Mouse (Mus musculus): ENCODE results near the gene Tmem74b. TPM values are rescaled to one million over a fixed set of nuclear protein-coding genes. Genes with fewer than 3 reads are reported as not detected.
A peak's percentile ranks its signal among the peaks of the same experiment; 100 is the strongest.

The Tmem74b gene
- polyA plus RNA-seq, 1 experiment from 2014 or later, result 0.38 TPM

DNA sequence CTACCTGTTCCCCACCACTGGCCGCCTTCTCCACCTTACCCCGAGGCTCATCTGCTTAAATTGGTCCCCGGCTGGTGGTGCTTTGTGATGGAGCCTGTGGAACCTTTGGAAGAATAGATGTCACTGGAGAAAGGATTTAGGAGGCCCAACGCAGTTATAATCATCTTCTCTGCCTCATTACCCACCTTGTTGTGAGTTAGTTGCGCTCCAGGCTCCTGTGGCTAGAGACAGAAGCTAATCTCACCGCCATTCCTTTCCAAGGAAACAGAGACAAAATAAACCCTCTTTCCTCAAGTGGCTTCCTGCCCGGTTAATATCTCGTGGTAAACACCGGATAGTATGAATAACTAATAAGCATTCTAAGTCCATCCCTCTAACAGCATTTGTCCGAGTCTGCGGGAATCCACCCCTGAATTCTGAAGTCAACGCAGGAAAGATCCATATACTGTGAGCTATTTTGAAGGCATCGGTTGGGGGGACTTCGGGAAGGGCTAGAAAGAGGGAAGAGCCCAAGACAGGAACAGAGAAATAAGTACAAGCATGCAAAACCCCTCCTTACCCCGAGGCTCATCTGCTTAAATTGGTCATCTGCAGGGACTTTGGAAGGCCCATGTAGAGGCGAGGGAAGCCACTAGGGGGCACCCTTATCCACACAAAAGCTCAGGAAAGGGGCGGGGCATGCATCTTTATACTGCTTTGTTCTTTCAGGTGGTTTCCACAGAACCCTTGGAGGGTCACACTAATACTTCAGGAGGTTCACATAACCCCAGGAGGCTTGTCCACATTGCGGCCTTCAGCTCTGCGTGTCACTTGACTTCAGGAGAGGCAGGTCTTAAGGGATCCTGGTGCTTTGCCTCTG lies 46.3 kb downstream of the Tmem74b start:
- Histone ChIP-seq H3K9me3 (replicated peaks; ENCODE audit: low read length) (no peaks in the 10 kb centered on the region), H3K36me3 (ENCODE audit: insufficient read depth, low read length) (no peaks in the 10 kb centered on the region), H3K4me3 (replicated peaks; ENCODE audit: low read depth, low read length) (no peak overlapping the region), H3K4me1 (replicated peaks; ENCODE audit: insufficient read depth, low read length) (no peaks in the 10 kb centered on the region), H3K27me3 (ENCODE audit: insufficient read depth, low read length) (no peaks in the 10 kb centered on the region), H3K9ac (ENCODE audit: low read depth, low read length) (no peak overlapping the region), H3K4me2 (ENCODE audit: low read length) (no peak overlapping the region), H3K27ac (no peak overlapping the region)
- ATAC-seq (replicated peaks; ENCODE audit: low FRiP score, low read depth), result no peak; the same call in 1 of the 2 replicates
- peak; percentile 89 for TF ChIP-seq CTCF (IDR thresholded peaks at IDR 0.05; ENCODE audit: low read depth)
- DNase-seq (ENCODE audit: low spot score), result peak; percentile 88
- 40% methylated on average over 19 of the region's 19 CpGs for WGBS

DNA sequence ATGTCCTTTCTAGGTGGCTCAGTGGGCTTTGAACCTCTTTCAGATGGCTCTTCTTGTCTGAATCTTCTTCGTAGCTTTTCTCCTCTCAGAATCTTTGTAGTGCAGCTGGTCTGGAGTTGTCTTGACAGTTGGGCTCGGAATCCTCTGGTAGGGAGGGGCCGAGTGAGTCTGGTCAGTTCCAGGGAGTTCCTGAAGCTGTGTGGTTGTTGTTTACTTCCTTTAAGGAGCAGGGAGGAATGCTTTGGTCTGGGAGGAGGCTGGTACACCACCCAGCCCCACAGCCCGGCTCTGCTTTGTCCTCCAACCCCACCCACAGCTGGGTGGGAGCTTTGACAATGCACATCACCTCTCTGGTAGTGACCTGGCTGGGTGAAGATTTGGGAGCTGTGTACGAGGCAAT lies 49.5 kb downstream of the Tmem74b start:
- ATAC-seq (replicated peaks; ENCODE audit: low FRiP score, low read depth), result no peak
- H3K36me3 ChIP-seq (ENCODE audit: insufficient read depth, low read length), result no peaks in the 10 kb centered on the region
- no peaks in the 10 kb centered on the region for H3K9me3 ChIP-seq (replicated peaks; ENCODE audit: low read length)
- 66% methylated on average over 5 of the region's 5 CpGs for WGBS
- H3K4me1 ChIP-seq (replicated peaks; ENCODE audit: insufficient read depth, low read length), result no peaks in the 10 kb centered on the region
- H3K4me2 ChIP-seq (ENCODE audit: low read length), result no peak overlapping the region
- H3K4me3 ChIP-seq (replicated peaks; ENCODE audit: low read depth, low read length), result no peak overlapping the region
- H3K27ac ChIP-seq, result no peak overlapping the region
- TF ChIP-seq CTCF (IDR thresholded peaks at IDR 0.05; ENCODE audit: low read depth), result no peak
- DNase-seq (ENCODE audit: low spot score), result no peak
- H3K9ac ChIP-seq (ENCODE audit: low read depth, low read length), result no peak overlapping the region
- no peaks in the 10 kb centered on the region for H3K27me3 ChIP-seq (ENCODE audit: insufficient read depth, low read length)

DNA sequence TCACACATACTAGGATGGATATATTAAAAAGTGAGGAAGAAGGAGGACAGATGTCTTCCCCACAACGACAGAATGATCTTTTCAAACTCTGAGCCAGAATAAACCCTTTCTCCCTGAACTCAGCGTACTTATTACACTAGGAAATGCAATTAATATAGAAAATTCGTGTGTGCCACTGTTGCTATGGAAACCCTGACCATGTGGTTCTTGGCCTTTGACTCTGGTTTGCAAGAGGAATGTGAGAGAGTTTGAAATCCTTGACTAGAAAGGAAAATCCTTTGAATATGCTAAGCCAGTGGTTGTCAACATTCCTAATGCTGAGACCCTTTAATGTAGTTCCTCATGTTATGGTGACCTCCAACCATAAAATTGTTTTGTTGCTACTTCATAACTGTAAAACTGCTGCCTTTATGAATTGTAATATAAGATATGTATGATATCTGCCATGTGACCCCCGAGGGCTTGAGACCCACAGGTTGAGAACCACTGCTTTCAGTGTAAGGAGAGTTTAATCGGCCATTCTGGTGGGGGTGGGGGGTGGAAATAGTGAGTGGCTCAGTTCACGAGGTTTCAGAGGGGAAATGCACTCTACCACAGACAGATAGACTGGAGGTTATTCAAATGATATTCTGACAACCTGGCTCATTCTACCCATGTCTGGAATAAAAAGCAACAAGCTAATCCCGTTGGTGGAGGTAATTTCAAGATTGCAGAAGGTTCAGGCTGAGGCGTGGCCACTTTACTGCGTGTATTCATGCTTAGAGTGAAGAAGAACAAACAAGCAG lies 54.7 kb downstream of the Tmem74b start:
- TF ChIP-seq CTCF (IDR thresholded peaks at IDR 0.05; ENCODE audit: low read depth), result no peak
- DNase-seq (ENCODE audit: low spot score) (peak; percentile 85), ATAC-seq (replicated peaks; ENCODE audit: low FRiP score, low read depth) (no peak)
- Histone ChIP-seq H3K27me3 (ENCODE audit: insufficient read depth, low read length) (no peaks in the 10 kb centered on the region), H3K4me2 (ENCODE audit: low read length) (no peak overlapping the region), H3K9me3 (replicated peaks; ENCODE audit: low read length) (no peaks in the 10 kb centered on the region), H3K27ac (peak overlapping the region; percentile 16; the same call in 1 of the 2 replicates), H3K4me1 (replicated peaks; ENCODE audit: insufficient read depth, low read length) (no peaks in the 10 kb centered on the region), H3K4me3 (replicated peaks; ENCODE audit: low read depth, low read length) (no peak overlapping the region), H3K9ac (ENCODE audit: low read depth, low read length) (no peak overlapping the region), H3K36me3 (ENCODE audit: insufficient read depth, low read length) (no peaks in the 10 kb centered on the region)
- WGBS, result 45% methylated on average over 9 of the region's 9 CpGs

DNA sequence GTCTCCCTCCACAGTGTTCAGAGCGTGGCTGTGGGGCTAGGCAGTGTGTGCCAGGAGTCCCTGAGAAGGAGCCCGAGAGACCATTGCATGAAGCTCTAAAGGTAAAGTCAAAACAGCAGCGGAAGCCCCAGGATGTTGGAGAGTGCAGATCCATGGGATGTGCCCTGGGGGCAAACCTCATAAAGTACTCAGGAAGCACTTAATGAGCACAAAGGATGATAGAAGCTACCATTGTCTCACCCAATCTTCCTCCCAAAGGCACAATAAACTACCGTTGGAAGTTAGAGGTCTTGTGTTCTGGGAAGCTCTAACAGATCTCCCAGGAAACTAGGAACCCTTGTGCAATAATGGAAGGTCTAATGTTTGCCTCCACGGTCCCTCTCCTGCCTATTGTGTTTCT lies 55.6 kb downstream of the Tmem74b start:
- Histone ChIP-seq H3K4me3 (replicated peaks; ENCODE audit: low read depth, low read length) (no peak overlapping the region), H3K4me2 (ENCODE audit: low read length) (no peak overlapping the region), H3K36me3 (ENCODE audit: insufficient read depth, low read length) (no peaks in the 10 kb centered on the region), H3K9me3 (replicated peaks; ENCODE audit: low read length) (no peaks in the 10 kb centered on the region), H3K9ac (ENCODE audit: low read depth, low read length) (no peak overlapping the region), H3K27ac (no peak overlapping the region), H3K27me3 (ENCODE audit: insufficient read depth, low read length) (no peaks in the 10 kb centered on the region), H3K4me1 (replicated peaks; ENCODE audit: insufficient read depth, low read length) (no peaks in the 10 kb centered on the region)
- DNase-seq (ENCODE audit: low spot score) (no peak), ATAC-seq (replicated peaks; ENCODE audit: low FRiP score, low read depth) (no peak)
- WGBS, result 33% methylated on average over 5 of the region's 5 CpGs
- TF ChIP-seq CTCF (IDR thresholded peaks at IDR 0.05; ENCODE audit: low read depth), result no peak

DNA sequence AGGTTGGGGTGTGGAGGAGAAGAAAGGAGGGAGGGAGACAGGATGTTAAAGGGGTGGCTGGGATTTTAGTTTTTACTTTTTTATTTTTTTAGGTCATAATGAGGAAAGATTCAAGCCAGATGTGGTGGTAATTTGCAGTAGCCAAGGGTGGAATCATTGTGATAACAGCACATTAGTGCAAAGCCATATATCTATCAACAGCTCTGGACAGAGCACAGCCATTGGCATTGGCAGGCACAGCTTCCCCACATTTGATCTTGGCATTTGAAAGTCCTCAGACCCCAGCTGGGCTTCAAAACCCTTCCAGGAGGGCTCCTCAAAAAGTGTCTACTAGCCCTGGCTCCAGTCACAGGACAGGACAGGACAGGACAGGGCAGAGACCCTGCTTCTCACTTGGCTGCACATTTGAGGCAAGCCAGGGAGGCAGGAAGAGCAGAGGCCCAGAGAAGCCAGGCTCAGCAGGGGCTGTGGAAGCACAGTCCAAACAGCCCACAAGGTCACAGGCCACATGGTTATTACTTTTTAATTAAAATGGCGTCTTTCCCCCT lies 57.1 kb downstream of the Tmem74b start:
- no peak overlapping the region for H3K27ac ChIP-seq
- no peak for DNase-seq (ENCODE audit: low spot score)
- no peaks in the 10 kb centered on the region for H3K9me3 ChIP-seq (replicated peaks; ENCODE audit: low read length)
- no peak overlapping the region for H3K4me2 ChIP-seq (ENCODE audit: low read length)
- TF ChIP-seq CTCF (IDR thresholded peaks at IDR 0.05; ENCODE audit: low read depth), result no peak
- WGBS, result 6% methylated on average over 1 of the region's 1 CpGs
- no peak overlapping the region for H3K9ac ChIP-seq (ENCODE audit: low read depth, low read length)
- H3K4me1 ChIP-seq (replicated peaks; ENCODE audit: insufficient read depth, low read length), result no peaks in the 10 kb centered on the region
- H3K4me3 ChIP-seq (replicated peaks; ENCODE audit: low read depth, low read length), result no peak overlapping the region
- H3K27me3 ChIP-seq (ENCODE audit: insufficient read depth, low read length), result no peaks in the 10 kb centered on the region
- no peaks in the 10 kb centered on the region for H3K36me3 ChIP-seq (ENCODE audit: insufficient read depth, low read length)
- ATAC-seq (replicated peaks; ENCODE audit: low FRiP score, low read depth), result no peak

Other genes with a start within 250 kb of the Tmem74b start
- gene 4921509C19Rik, start 225.9 kb upstream of the Tmem74b start, polyA plus RNA-seq (2015; fragmentation: Nextera tagmentation; extraction: Ambion mirVana), result not detected in 2 replicates
- gene Nsfl1c, start 207.8 kb upstream of the Tmem74b start, polyA plus RNA-seq (2015; fragmentation: Nextera tagmentation; extraction: Ambion mirVana), result 179 and 190 TPM in 2 replicates
- 534 and 595 TPM in 2 replicates for gene Fkbp1a, start 159.5 kb upstream of the Tmem74b start, polyA plus RNA-seq (2015; fragmentation: Nextera tagmentation; extraction: Ambion mirVana)
- 1.9 and 2.0 TPM in 2 replicates for gene Sdcbp2, start 129.4 kb upstream of the Tmem74b start, polyA plus RNA-seq (2015; fragmentation: Nextera tagmentation; extraction: Ambion mirVana)
- 0.11 and 0.22 TPM in 2 replicates for gene Snph, start 69.4 kb upstream of the Tmem74b start, polyA plus RNA-seq (2015; fragmentation: Nextera tagmentation; extraction: Ambion mirVana)
- gene Rad21l, start 33.5 kb upstream of the Tmem74b start, polyA plus RNA-seq (2015; fragmentation: Nextera tagmentation; extraction: Ambion mirVana), result not detected in 2 replicates
- gene Psmf1, start 42.2 kb downstream of the Tmem74b start, polyA plus RNA-seq (2015; fragmentation: Nextera tagmentation; extraction: Ambion mirVana), result 45.1 and 46.6 TPM in 2 replicates
- gene Rspo4, start 140.9 kb downstream of the Tmem74b start, polyA plus RNA-seq (2015; fragmentation: Nextera tagmentation; extraction: Ambion mirVana), result 0.05 TPM in 1 of 2 replicates, not detected in the other
- 2.2 and 2.7 TPM in 2 replicates for gene Angpt4, start 209.2 kb downstream of the Tmem74b start, polyA plus RNA-seq (2015; fragmentation: Nextera tagmentation; extraction: Ambion mirVana)